Mouse (Mus musculus): ENCODE measurements around the gene Pi4k2b. TPM values are rescaled to one million over a fixed set of nuclear protein-coding genes. Genes with fewer than 3 reads are reported as not detected.

Gene Pi4k2b
- polyA plus RNA-seq, 1 experiment, result 17.2 TPM

GRCm38 (mm10) chr5:52812456-52812855, 71.1 kb downstream of the Pi4k2b start:
- Histone ChIP-seq H3K4me3 (ENCODE audit: insufficient read depth, poor library complexity, severe bottlenecking) (no peak overlapping the region), H3ac (ENCODE audit: control insufficient read depth, insufficient read length, low read depth) (no peak overlapping the region), H3K79me3 (ENCODE audit: low read depth) (no peaks in the 10 kb centered on the region), H3K36me3 (ENCODE audit: control insufficient read depth, insufficient read depth) (peaks cover 79% of the 10 kb centered on the region), H3K79me2 (ENCODE audit: control insufficient read depth, insufficient read depth) (no peaks in the 10 kb centered on the region), H3K27me3 (ENCODE audit: control insufficient read depth, insufficient read depth, insufficient read length) (no peaks in the 10 kb centered on the region)
- TF ChIP-seq CEBPB (IDR thresholded peaks at IDR 0.05; ENCODE audit: low read depth) (no peak), USF1 (IDR thresholded peaks at IDR 0.05; ENCODE audit: low read depth) (no peak), CTCF (IDR thresholded peaks at IDR 0.05; ENCODE audit: control insufficient read depth, insufficient read depth, insufficient read length) (no peak), FOSL1 (IDR thresholded peaks at IDR 0.05; ENCODE audit: insufficient read depth, low read length, poor library complexity, severe bottlenecking) (no peak), MYOD1 (IDR thresholded peaks at IDR 0.05; ENCODE audit: control insufficient read depth, insufficient read length, low read depth) (no peak), MAX (IDR thresholded peaks at IDR 0.05) (no peak), MYOG (IDR thresholded peaks at IDR 0.05; ENCODE audit: control insufficient read depth, extremely low read depth, insufficient read length) (no peak)

GRCm38 (mm10) chr5:52813312-52813711, 71.9 kb downstream of the Pi4k2b start:
- Histone ChIP-seq H3K27me3 (ENCODE audit: control insufficient read depth, insufficient read depth, insufficient read length) (no peaks in the 10 kb centered on the region), H3K79me3 (ENCODE audit: low read depth) (no peaks in the 10 kb centered on the region), H3K79me2 (ENCODE audit: control insufficient read depth, insufficient read depth) (no peaks in the 10 kb centered on the region), H3K4me3 (ENCODE audit: insufficient read depth, poor library complexity, severe bottlenecking) (no peak overlapping the region), H3ac (ENCODE audit: control insufficient read depth, insufficient read length, low read depth) (no peak overlapping the region), H3K36me3 (ENCODE audit: control insufficient read depth, insufficient read depth) (peaks cover 73% of the 10 kb centered on the region)
- TF ChIP-seq MYOD1 (IDR thresholded peaks at IDR 0.05; ENCODE audit: control insufficient read depth, insufficient read length, low read depth) (no peak), FOSL1 (IDR thresholded peaks at IDR 0.05; ENCODE audit: insufficient read depth, low read length, poor library complexity, severe bottlenecking) (no peak), CEBPB (IDR thresholded peaks at IDR 0.05; ENCODE audit: low read depth) (no peak), CTCF (IDR thresholded peaks at IDR 0.05; ENCODE audit: control insufficient read depth, insufficient read depth, insufficient read length) (no peak), MYOG (IDR thresholded peaks at IDR 0.05; ENCODE audit: control insufficient read depth, extremely low read depth, insufficient read length) (no peak), USF1 (IDR thresholded peaks at IDR 0.05; ENCODE audit: low read depth) (no peak), MAX (IDR thresholded peaks at IDR 0.05) (no peak)

DNA sequence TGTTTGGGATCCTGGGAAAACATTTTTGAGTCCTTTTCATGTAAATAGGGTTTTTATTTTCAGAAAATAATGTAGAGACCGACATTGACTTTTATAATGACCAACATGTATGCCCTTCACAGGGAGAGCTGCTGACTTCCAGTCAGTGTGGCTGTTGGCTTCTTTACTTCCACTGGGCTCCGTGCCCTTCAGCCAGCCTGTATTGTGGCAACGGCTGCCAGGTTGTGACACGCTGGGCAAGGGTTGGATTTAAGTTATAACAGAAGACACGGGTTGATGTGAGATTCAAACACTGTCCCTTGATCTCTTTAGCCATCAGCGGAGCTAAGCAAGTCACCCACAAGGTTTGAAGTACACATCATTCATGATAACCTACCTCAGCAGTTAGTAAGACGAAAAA, 77.3 kb downstream of the Pi4k2b start:
- no peaks in the 10 kb centered on the region for H3K27me3 ChIP-seq (ENCODE audit: control insufficient read depth, insufficient read depth, insufficient read length)
- no peak overlapping the region for H3K4me3 ChIP-seq (ENCODE audit: insufficient read depth, poor library complexity, severe bottlenecking)
- no peaks in the 10 kb centered on the region for H3K79me2 ChIP-seq (ENCODE audit: control insufficient read depth, insufficient read depth)
- TF ChIP-seq MYOD1 (IDR thresholded peaks at IDR 0.05; ENCODE audit: control insufficient read depth, insufficient read length, low read depth) (no peak), CTCF (IDR thresholded peaks at IDR 0.05; ENCODE audit: control insufficient read depth, insufficient read depth, insufficient read length) (no peak), FOSL1 (IDR thresholded peaks at IDR 0.05; ENCODE audit: insufficient read depth, low read length, poor library complexity, severe bottlenecking) (no peak)
- no peak overlapping the region for H3ac ChIP-seq (ENCODE audit: control insufficient read depth, insufficient read length, low read depth)
- H3K36me3 ChIP-seq (ENCODE audit: control insufficient read depth, insufficient read depth), result peaks cover 53% of the 10 kb centered on the region
- no peaks in the 10 kb centered on the region for H3K79me3 ChIP-seq (ENCODE audit: low read depth)

Other genes starting within 250 kb of the Pi4k2b start
- gene Lgi2, start 175.1 kb upstream of the Pi4k2b start, polyA plus RNA-seq (2012; fragmentation: generic; extraction: Trizol), result 0.01 TPM
- 3.3 TPM for gene Sepsecs, start 71.9 kb upstream of the Pi4k2b start, polyA plus RNA-seq (2012; fragmentation: generic; extraction: Trizol)
- 9.7 TPM for gene Zcchc4, start 33.8 kb downstream of the Pi4k2b start, polyA plus RNA-seq (2012; fragmentation: generic; extraction: Trizol)
- gene Anapc4, start 92.4 kb downstream of the Pi4k2b start, polyA plus RNA-seq (2012; fragmentation: generic; extraction: Trizol), result 41.3 TPM

Data from C2C12 (cell line).